Mouse (Mus musculus): ENCODE data around the gene Eif4enif1.

DNA sequence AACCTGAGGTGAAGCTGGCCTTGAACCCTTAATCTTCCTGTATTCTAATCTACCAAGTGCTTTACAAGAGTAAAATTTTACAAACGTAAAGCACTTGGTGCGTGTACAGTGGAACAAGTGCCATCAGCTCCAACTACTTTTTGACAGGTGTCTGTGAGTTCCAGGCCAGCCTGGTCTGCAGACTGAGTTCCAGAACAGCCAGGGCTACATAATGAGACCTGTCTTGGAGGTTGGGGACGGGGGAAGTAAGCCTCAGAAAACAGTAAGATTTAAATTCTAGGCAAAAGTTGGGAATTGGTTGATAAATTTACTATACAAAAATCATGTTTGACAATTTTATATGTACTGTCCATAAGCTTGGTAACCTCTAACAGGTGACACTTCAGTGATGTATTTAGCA lies 3.0 kb downstream of the Eif4enif1 start:
- TF ChIP-seq POLR2A (IDR thresholded peaks at IDR 0.05; ENCODE audit: low read depth, low read length), result no peak
- TF ChIP-seq CTCF (conservative IDR thresholded peaks at IDR 0.05; ENCODE audit: insufficient read depth, insufficient read length, low read depth, low read length), result no peak

Measured in kidney, adult 2 months (tissue).